In genomic region chr12:106722761-106723160, GRCm38 (mm10) we compare ENCODE assay signal across 21 mouse cellular contexts.
"Had no signal": no experiment of that assay in that cellular context is flagged by ENCODE, and none has a peak within 500 bp of the region (broad histone marks: within the 10 kb centered on the region; RNA-seq: fewer than 3 reads in every experiment).

No protein-coding gene starts in this region.

- H3K4me3 ChIP-seq: layer of hippocampus, adult 2 months; limb, embryonic 15.5 days; neural tube, embryonic 12.5 days had no signal

- H3K4me1 ChIP-seq: limb, embryonic 15.5 days; megakaryocyte, embryonic 14.5 days; neural tube, embryonic 12.5 days had no signal

- H3K9ac ChIP-seq: limb, embryonic 15.5 days; liver, embryonic 14.5 days; liver, postnatal 0 days; lung, embryonic 14.5 days; neural tube, embryonic 12.5 days had no signal

- H3K27ac ChIP-seq: kidney, postnatal 0 days; layer of hippocampus, adult 2 months; limb, embryonic 15.5 days; liver, embryonic 14.5 days; neural tube, embryonic 12.5 days had no signal

- H3K4me2 ChIP-seq: limb, embryonic 15.5 days; liver, embryonic 11.5 days; lung, embryonic 14.5 days; midbrain, embryonic 11.5 days; neural tube, embryonic 12.5 days had no signal

- ATAC-seq: liver, postnatal 0 days; lung, postnatal 0 days had no signal

- H3K36me3 ChIP-seq: limb, embryonic 15.5 days; neural tube, embryonic 12.5 days had no signal

- DNase-seq: kidney, adult 11 months; kidney, adult 8-10 months; kidney, postnatal 25 days; left cerebral cortex, postnatal 4 days; liver, postnatal 0 days; lung, embryonic 14.5 days; lung, postnatal 36 days; midbrain, embryonic 14.5 days; retina, postnatal 1 day; right cerebral cortex, postnatal 25 days; thymus, adult 18-20 months; thymus, postnatal 36 days had no signal

- H3K27me3 ChIP-seq: limb, embryonic 15.5 days; megakaryocyte, embryonic 14.5 days; neural tube, embryonic 12.5 days had no signal

- H3K9me3 ChIP-seq: limb, embryonic 15.5 days; neural tube, embryonic 12.5 days had no signal
